Comparison of ENCODE assay signal across 11 mouse cellular contexts in the genomic region with DNA sequence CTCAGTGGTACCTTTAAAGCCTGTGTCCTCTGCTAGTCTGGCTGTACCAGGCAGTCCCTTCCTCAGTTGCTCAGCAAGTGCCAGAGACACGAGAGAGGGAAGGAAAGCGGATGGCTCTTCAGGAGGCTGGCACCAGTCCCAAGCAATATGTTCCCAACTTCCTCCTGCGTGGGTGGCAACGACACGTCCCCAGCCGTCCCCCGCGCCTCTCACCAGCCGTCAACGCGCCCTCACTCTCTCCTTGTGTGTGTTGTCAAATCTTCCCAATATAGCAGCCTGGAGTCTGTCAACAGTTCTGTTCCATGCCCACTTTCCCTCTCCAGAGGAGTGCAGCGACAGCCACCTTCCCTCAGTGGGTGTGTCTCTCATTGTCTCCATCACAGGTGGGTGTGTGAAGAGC.
A peak's percentile ranks its signal among the peaks of the same experiment; 100 is the strongest.
DNase-seq lines count a peak whose midpoint lies in the region; ATAC-seq lines count a peak whose summit lies in the region.
"Had no signal": no experiment of that assay in that cellular context is flagged by ENCODE, and none has a peak within 500 bp of the region (broad histone marks: within the 10 kb centered on the region; RNA-seq: fewer than 3 reads in every experiment).

No protein-coding gene starts in this region.

- DNase-seq in cerebellum, postnatal 36 days, result peak; percentile 26 to 32
- DNase-seq in cerebellum, adult 18-20 months, result no peak
- DNase-seq in brain, embryonic 18.5 days (ENCODE audit: low read depth, low spot score), result peak; percentile 57
- peak; percentile 75 to 85 for DNase-seq in layer of hippocampus, adult 8-10 months (ENCODE audit: low spot score in 2 of 2)
- DNase-seq in left cerebral cortex, postnatal 25 days (ENCODE audit: low spot score in 2 of 2), result peak; percentile 88 to 96
- DNase-seq in kidney, adult 8-10 months, result no peak
- no peak for DNase-seq in spleen, postnatal 4 days (ENCODE audit: low spot score in 2 of 2)
- DNase-seq: adrenal gland, adult 8-10 months; lung, postnatal 10 days had no signal

- intact Hi-C loops in left cerebral cortex, postnatal 25 days (cut with DNase I), result loop anchor here (1.0 to 10.0 kb wide), 5 partner anchors 10 to 417 kb away; no protein-coding TSS in a partner anchor

- ATAC-seq in activated CD4-positive, CD25-positive, alpha-beta regulatory T cell, adult 4 months, result no peak
- ATAC-seq: intestine, postnatal 0 days had no signal

Comparison
In these comparisons a context has a peak if more than half of its experiments do, and no peak if none do; other contexts are left out.
1. DNase-seq: peak in cerebellum, postnatal 36 days (2 of 2), brain, embryonic 18.5 days (single experiment), layer of hippocampus, adult 8-10 months (2 of 2) and left cerebral cortex, postnatal 25 days (2 of 2); none in cerebellum, adult 18-20 months (0 of 2), kidney, adult 8-10 months (0 of 2) and spleen, postnatal 4 days (0 of 2).